Mouse (Mus musculus) intestine, embryonic 14.5 days (tissue): Measurements from ENCODE around the gene Inhba. TPM values are rescaled to one million over a fixed set of nuclear protein-coding genes. Genes with fewer than 3 reads are reported as not detected.

Experiments
- ATAC-seq: fragments of 200-750 bp; cut with Nextera tagmentation; replicated peaks from 2 replicates; pipeline ENCODE4 v1.8.0; 2017; ENCODE audit warnings: low read depth, moderate number of reproducible peaks, moderate TSS enrichment, moderate library complexity; ENCODE audit not compliant: low FRiP score, low TSS enrichment
- DNase-seq: peaks from one replicate; pipeline ENCODE4 v3.0.0-alpha.2; 2018; ENCODE audit warnings: low spot score
- H3K27ac ChIP-seq: fragments of 300-500 bp; sonication (generic); 2 replicates; pipeline ENCODE4 v1.5.1; 2014; ENCODE audit warnings: low read depth, mild to moderate bottlenecking, control low read depth
- H3K27me3 ChIP-seq: fragments of 300-500 bp; sonication (generic); replicated peaks from 2 replicates; pipeline ENCODE4 v1.6.1; 2014; ENCODE audit warnings: low read length, control low read depth; ENCODE audit not compliant: control insufficient read depth, insufficient read depth
- H3K36me3 ChIP-seq: fragments of 300-500 bp; sonication (generic); 2 replicates; pipeline ENCODE4 v1.6.1; 2014; ENCODE audit warnings: low read length, control low read depth; ENCODE audit not compliant: control insufficient read depth, insufficient read depth
- H3K4me1 ChIP-seq: fragments of 300-500 bp; sonication (generic); replicated peaks from 2 replicates; pipeline ENCODE4 v1.6.1; 2014; ENCODE audit warnings: low read length, control low read depth, mixed read lengths; ENCODE audit not compliant: control insufficient read depth, insufficient read depth
- H3K4me2 ChIP-seq: fragments of 300-500 bp; sonication (generic); 2 replicates; pipeline ENCODE4 v1.6.1; 2014; ENCODE audit warnings: low read length
- H3K4me3 ChIP-seq: fragments of 300-500 bp; sonication (generic); 2 replicates; pipeline ENCODE4 v1.5.1; 2014; ENCODE audit warnings: low read depth, low read length, control low read depth, mixed read lengths
- H3K9ac ChIP-seq: fragments of 300-500 bp; sonication (generic); 2 replicates; pipeline ENCODE4 v1.6.1; 2014; ENCODE audit warnings: mild to moderate bottlenecking, low read length
- H3K9me3 ChIP-seq: fragments of 300-500 bp; sonication (generic); 2 replicates; pipeline ENCODE4 v1.6.1; 2016; ENCODE audit warnings: low read length, control low read depth; ENCODE audit not compliant: control insufficient read depth
- WGBS: fragments of 180-500 bp; shearing (Covaris S2); extraction: QIAGEN DNeasy Blood & Tissue Kit; methylation state at CpG from one replicate; pipeline ENCODE4 v1.1.7; 2014; 5-methylcytosine and 5-hydroxymethylcytosine counted together
- polyA plus RNA-seq: library from polyadenylated mRNA; unstranded; fragments of >200 nt; fragmentation: Nextera tagmentation; extraction: Ambion mirVana; gene quantifications from 2 replicates; pipeline ENCODE4 v1.2.1, GENCODE M21; 2014

The Inhba gene
- polyA plus RNA-seq, 1 experiment from 2014 or later, result 1.6 TPM

DNA sequence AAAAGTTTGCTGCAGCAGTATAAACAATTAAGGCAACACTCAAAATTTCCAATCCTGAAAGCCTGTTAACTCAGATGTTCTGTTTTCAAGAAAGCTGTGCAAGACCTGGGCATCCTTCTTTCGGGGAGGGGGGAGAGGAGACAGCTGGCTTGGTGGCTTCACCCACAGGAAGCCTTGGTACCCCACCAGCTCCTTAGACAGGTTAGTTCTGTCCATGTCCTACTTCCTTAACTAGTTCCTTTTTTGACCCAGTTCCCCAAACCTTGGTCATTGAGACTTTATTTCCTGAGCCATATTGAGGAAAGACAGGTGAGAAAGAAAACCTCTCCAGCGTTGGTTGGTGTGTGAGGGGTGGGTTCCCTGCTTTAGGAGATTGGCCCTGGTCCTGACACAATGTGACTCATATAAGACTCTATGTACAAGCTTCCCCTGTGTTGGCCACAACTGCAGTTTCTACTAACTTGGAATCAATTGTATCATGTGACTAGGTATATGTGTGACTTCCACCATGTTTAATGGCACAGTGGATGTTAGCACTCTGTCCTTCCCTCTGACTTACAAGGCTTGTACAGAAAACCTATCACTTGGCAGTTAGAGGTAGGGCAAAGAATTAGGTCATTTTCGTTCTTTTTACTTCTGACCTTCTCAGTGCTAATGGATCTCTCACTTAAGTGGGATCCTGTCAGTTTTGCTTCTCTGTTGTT lies 7.3 kb downstream of the Inhba start:
- no peak overlapping the region for H3K27ac ChIP-seq
- peaks cover 19% of the 10 kb centered on the region for H3K27me3 ChIP-seq
- no peaks in the 10 kb centered on the region; the same call in 1 of the 2 replicates for H3K4me1 ChIP-seq
- no peaks in the 10 kb centered on the region for H3K9me3 ChIP-seq
- H3K4me3 ChIP-seq, result no peak overlapping the region
- no peak for DNase-seq
- WGBS, result 71% methylated on average over 3 of the region's 3 CpGs
- H3K4me2 ChIP-seq, result 0 out of 2 replicates have a peak overlapping the region, but pooled peaks have one; percentile 8
- H3K9ac ChIP-seq, result no peak overlapping the region
- no peaks in the 10 kb centered on the region for H3K36me3 ChIP-seq
- no peak for ATAC-seq

DNA sequence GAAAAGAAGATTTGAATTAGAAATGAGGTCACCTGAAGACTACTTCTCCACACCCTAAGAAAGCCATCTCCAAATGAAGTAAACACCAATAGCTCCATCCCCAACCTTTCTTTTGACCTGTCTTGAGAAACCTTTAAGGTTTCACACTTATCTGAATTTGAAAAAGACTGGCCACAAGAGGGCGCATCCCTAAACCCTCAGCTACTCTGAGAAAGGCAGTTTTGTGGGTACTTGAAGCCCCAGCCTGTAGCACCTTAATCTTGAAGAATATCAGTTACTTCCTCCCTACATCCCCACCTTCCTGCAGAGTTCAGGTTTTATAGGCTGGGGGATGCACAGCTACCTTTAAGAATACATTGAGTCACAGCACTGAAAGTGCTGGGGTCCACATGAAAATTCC lies 9.0 kb downstream of the Inhba start:
- Histone ChIP-seq H3K9me3 (no peaks in the 10 kb centered on the region), H3K27me3 (peaks cover 14% of the 10 kb centered on the region), H3K4me3 (no peak overlapping the region), H3K4me2 (no peak overlapping the region), H3K27ac (no peak overlapping the region), H3K9ac (no peak overlapping the region), H3K36me3 (no peaks in the 10 kb centered on the region), H3K4me1 (no peaks in the 10 kb centered on the region; the same call in 1 of the 2 replicates)
- WGBS, result 0% methylated on average over 1 of the region's 1 CpGs
- DNase-seq (peak; percentile 64), ATAC-seq (no peak)

DNA sequence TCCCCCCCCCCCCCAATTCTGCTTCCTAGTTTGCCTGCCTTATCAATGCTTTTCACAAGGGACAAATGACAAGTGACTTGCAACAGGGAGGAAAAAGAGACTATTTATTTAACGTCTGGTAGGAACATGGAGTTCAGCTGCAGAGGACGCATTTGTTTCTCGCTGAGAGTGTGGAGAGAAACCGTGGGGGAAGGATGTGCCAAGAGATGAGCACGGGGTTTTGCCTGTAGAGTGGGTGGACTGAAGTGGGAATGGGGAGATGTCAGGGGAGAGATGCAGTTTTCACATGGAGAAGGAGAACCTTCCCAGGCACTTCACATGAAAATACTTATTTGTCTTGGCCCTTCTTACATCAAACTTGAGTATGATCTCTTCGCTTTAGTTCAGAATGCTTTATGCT lies 9.5 kb downstream of the Inhba start:
- ATAC-seq, result no peak
- no peak overlapping the region for H3K4me2 ChIP-seq
- WGBS, result 51% methylated on average over 6 of the region's 6 CpGs

DNA sequence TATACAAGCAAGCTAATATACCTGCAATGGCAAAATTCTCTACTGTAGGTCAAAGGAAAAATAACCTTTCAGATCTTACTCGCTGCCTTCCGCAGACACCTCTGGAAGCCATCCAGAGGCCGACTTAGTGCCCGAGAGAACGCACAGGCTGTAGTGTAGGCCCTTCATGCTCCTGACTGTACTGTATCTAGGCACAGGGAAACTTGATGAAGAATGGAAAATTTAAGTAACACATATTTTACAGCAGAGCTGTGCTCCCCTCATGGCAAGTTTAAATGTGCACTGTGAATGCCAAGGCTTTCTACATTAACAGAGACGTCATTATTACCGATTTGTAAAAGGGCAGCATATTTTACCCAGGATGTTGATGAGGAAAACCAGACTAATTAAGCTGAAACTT lies 10.2 kb downstream of the Inhba start:
- DNase-seq (no peak), ATAC-seq (no peak)
- Histone ChIP-seq H3K36me3 (no peaks in the 10 kb centered on the region), H3K9me3 (no peaks in the 10 kb centered on the region), H3K4me3 (no peak overlapping the region), H3K4me2 (no peak overlapping the region), H3K27ac (no peak overlapping the region), H3K4me1 (no peaks in the 10 kb centered on the region; the same call in 1 of the 2 replicates), H3K9ac (no peak overlapping the region), H3K27me3 (0 out of 2 replicates have a peak, but pooled peaks cover 7% of the 10 kb centered on the region)
- 83% methylated on average over 7 of the region's 7 CpGs for WGBS

More for the DNA sequence above, 9.5 kb downstream of the Inhba start:
- Histone ChIP-seq H3K4me3 (no peak overlapping the region), H3K36me3 (no peaks in the 10 kb centered on the region), H3K27me3 (peaks cover 9% of the 10 kb centered on the region), H3K9ac (no peak overlapping the region), H3K9me3 (no peaks in the 10 kb centered on the region), H3K27ac (no peak overlapping the region), H3K4me1 (no peaks in the 10 kb centered on the region; the same call in 1 of the 2 replicates)
- no peak for DNase-seq

DNA sequence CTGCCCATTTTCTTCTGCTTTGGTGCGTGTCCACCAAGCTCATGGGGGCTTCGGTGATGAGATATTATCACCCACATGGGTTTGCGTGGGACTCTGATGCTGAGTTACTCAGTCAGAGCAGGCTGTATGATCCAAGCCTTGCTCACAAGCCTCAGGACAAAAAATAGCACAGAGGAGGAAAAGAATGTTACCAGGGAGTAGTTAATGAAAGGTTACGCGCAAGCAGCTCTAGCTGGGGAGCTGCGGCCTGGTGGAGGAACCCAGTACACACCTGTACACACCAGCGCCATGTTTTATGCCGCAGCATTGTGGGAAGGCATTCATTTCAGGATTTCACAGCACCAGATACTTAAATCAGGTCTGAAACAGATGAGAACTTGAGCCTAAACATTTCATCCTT lies 10.9 kb downstream of the Inhba start:
- H3K36me3 ChIP-seq, result no peaks in the 10 kb centered on the region
- no peak overlapping the region for H3K27ac ChIP-seq
- 93% methylated on average over 8 of the region's 8 CpGs for WGBS
- no peak overlapping the region for H3K4me2 ChIP-seq
- H3K9me3 ChIP-seq, result no peaks in the 10 kb centered on the region
- DNase-seq (no peak), ATAC-seq (no peak)
- H3K9ac ChIP-seq, result no peak overlapping the region
- 0 out of 2 replicates have a peak, but pooled peaks cover 7% of the 10 kb centered on the region for H3K27me3 ChIP-seq
- no peaks in the 10 kb centered on the region for H3K4me1 ChIP-seq
- H3K4me3 ChIP-seq, result no peak overlapping the region

DNA sequence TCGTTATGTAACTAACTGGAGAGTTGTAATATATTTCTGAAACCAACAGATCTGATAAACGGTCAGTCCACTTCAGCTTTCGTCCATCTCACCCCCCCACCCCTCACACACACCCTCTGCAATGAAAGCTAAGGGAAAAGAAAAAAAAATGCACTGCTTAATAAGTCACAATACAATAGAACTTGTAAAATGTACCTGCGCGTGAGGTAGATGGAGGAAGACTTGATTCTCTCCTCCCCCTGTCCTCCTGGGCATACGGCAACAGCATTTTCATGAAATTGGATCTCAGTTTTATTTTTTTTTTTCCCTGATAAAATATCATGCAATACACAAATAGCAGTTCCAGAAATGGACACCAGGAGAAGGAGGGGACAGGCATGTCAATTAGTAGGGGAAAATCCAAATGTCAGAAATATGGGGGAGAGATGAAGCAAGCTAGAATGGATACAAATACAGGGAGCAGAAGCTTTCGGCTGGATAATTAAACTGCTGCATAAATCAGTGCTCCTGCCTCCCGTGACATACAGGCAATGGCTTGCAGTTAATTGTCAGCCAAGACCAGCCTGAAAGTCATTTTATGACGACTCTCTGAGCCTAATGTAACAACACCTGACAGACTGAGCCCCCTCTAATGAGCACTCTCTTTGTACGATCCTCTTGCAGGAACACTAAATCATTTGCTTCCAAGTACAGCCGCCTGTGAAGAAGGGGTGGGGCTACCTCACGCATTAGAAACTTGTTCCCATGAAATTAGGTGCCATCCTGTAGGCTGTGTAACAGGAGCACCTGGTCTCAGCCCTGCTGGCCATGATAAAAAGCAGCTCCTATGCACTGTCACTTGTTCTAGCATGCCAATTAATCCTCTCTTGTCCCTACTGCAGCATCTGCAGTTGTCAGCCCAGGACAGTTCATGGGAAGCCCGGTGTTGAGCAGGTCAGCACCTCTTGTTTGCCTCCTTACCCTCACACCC lies 11.7 kb downstream of the Inhba start:
- DNase-seq, result no peak
- WGBS, result 44% methylated on average over 13 of the region's 13 CpGs
- Histone ChIP-seq H3K9me3 (no peaks in the 10 kb centered on the region), H3K9ac (no peak overlapping the region), H3K4me2 (0 out of 2 replicates have a peak overlapping the region, but pooled peaks have one; percentile 6), H3K27me3 (0 out of 2 replicates have a peak, but pooled peaks cover 6% of the 10 kb centered on the region), H3K4me1 (no peaks in the 10 kb centered on the region), H3K27ac (no peak overlapping the region), H3K36me3 (no peaks in the 10 kb centered on the region), H3K4me3 (no peak overlapping the region)
- ATAC-seq, result no peak

DNA sequence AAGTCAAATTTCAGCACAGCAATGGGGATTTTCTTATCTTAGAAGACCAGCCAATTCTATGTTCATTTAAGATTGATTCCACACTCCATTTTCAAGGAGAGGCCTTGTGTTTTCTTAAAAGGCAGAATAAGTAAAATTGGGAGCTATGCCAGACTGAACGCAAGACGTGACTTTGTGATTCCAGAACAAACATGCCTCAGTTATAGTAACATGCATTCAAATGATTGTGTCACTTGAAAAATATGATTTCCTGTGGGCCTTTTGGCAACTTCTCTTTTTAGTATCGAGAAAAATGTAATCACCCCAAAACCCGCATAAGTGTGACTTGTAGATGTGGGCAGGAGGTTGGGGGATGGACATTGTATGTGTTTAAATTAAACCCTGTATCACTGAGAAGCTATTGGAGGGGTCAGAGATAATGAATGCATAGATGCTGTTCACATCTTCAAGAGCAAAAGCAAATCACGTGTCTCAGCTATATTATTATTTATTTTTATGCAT lies 19.0 kb downstream of the Inhba start:
- DNase-seq (no peak), ATAC-seq (no peak)
- H3K4me2 ChIP-seq, result no peak overlapping the region
- H3K27ac ChIP-seq, result no peak overlapping the region
- H3K4me1 ChIP-seq, result no peaks in the 10 kb centered on the region
- WGBS, result 61% methylated on average over 5 of the region's 5 CpGs
- H3K9ac ChIP-seq, result no peak overlapping the region
- H3K36me3 ChIP-seq, result no peaks in the 10 kb centered on the region
- no peak overlapping the region for H3K4me3 ChIP-seq
- H3K27me3 ChIP-seq, result no peaks in the 10 kb centered on the region
- no peaks in the 10 kb centered on the region for H3K9me3 ChIP-seq

DNA sequence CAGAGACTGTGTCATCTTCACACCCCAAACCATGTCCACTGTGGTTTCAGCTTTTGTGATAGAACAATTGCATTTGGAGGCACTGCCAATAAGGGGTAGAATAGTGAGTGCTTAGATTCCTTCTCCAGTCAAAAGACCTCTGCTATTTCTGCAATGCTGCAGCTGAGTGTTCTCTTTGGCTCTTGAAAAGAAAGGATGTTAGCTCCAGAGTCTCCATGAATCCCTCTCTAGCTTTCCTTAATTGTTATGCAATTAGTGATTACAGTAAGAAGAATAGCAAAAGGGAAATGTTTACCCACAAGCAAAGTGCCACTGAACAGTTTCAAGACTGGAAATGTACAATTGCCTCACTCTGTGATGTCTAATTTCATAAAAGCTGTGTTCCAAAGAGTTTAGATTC lies 20.8 kb downstream of the Inhba start:
- ATAC-seq, result no peak

More for the DNA sequence above, 20.8 kb downstream of the Inhba start:
- no peak overlapping the region for H3K9ac ChIP-seq
- H3K4me1 ChIP-seq, result no peaks in the 10 kb centered on the region
- no peaks in the 10 kb centered on the region for H3K27me3 ChIP-seq
- H3K36me3 ChIP-seq, result no peaks in the 10 kb centered on the region
- H3K9me3 ChIP-seq, result no peaks in the 10 kb centered on the region
- H3K4me3 ChIP-seq, result no peak overlapping the region
- no peak overlapping the region for H3K4me2 ChIP-seq
- DNase-seq, result no peak
- no peak overlapping the region for H3K27ac ChIP-seq
